ENCODE assay signal across 8 mouse cellular contexts in the genomic region with DNA sequence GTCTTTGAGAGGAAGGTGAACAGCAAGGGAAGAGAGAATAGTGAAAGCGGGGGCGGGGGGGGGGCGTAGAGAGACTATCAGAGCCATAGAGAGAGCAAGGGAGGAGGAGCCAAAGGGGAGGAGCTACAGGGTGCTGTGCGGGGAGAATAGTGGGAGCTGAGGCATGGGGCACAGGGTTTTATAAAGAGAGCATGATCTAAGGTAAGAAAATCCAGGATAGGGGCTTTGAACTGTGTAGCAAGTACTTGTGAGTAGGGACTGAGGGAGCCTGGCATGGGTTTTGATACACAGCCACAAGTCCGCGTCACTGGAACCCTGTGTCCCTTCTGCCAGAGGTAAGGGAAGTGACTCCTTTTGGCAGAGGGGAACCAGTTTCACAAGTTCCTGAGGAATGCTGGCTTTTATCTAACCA. TPM values are rescaled to one million over a fixed set of nuclear protein-coding genes. Genes with fewer than 3 reads are reported as not detected.
DNase-seq lines count a peak whose midpoint lies in the region; ATAC-seq and TF ChIP-seq lines count a peak whose summit lies in the region.

No protein-coding gene starts in this region.

- intact Hi-C loops in heart, adult 2 months (cut with DNase I), result loop anchor here (2.0 to 5.0 kb wide), 2 partner anchors 45 to 116 kb away; no protein-coding TSS in a partner anchor

- TF ChIP-seq EP300 in heart, adult 2 months (IDR thresholded peaks at IDR 0.05; ENCODE audit: insufficient read depth, low read depth, low read length), result 0 out of 2 replicates have a peak, but pooled peaks have one; percentile 58

- H3K27ac ChIP-seq in heart, adult 2 months, result peak overlapping the region; percentile 40; the same call in 1 of the 2 replicates
- peak overlapping the region; percentile 23; the same call in 1 of the 2 replicates for H3K27ac ChIP-seq in intestine, embryonic 16.5 days (ENCODE audit: low read length)

- H3K9me3 ChIP-seq in intestine, embryonic 16.5 days (ENCODE audit: control insufficient read depth, low read length), result no peaks in the 10 kb centered on the region

- WGBS in heart, adult 2 months, result 9% methylated on average over 5 of the region's 6 CpGs
- 13% methylated on average over 5 of the region's 6 CpGs for WGBS in intestine, embryonic 16.5 days
- 14% methylated on average over 5 of the region's 6 CpGs for WGBS in lung, adult 2 months

- peaks cover 2% of the 10 kb centered on the region for H3K36me3 ChIP-seq in heart, adult 2 months (ENCODE audit: control insufficient read depth, insufficient read depth, low read length)
- H3K36me3 ChIP-seq in intestine, embryonic 16.5 days (ENCODE audit: control insufficient read depth, insufficient read depth, low read length), result no peaks in the 10 kb centered on the region

- peaks cover 15% of the 10 kb centered on the region for H3K4me1 ChIP-seq in heart, adult 2 months (ENCODE audit: control insufficient read depth, insufficient read depth, low read length)
- H3K4me1 ChIP-seq in intestine, embryonic 16.5 days (ENCODE audit: control insufficient read depth, insufficient read depth, low read length), result peaks cover 19% of the 10 kb centered on the region
- H3K4me1 ChIP-seq in lung, adult 2 months (ENCODE audit: control insufficient read depth, insufficient read depth, low read length), result peaks cover 10% of the 10 kb centered on the region

- no peak for TF ChIP-seq CTCF in heart, adult 2 months (IDR thresholded peaks at IDR 0.05)
- no peak for TF ChIP-seq CTCF in lung, adult 2 months (IDR thresholded peaks at IDR 0.05; ENCODE audit: insufficient read depth, low read length)

- no peaks in the 10 kb centered on the region for H3K79me2 ChIP-seq in heart, adult 2 months (replicated peaks; ENCODE audit: control insufficient read depth, insufficient read depth, low read length)

- no peaks in the 10 kb centered on the region for H3K27me3 ChIP-seq in heart, adult 2 months (ENCODE audit: control insufficient read depth, insufficient read depth, low read length)
- no peaks in the 10 kb centered on the region for H3K27me3 ChIP-seq in intestine, embryonic 16.5 days (replicated peaks; ENCODE audit: control insufficient read depth, insufficient read depth, low read length)

- peak overlapping the region; percentile 45 for H3K4me2 ChIP-seq in intestine, embryonic 16.5 days (ENCODE audit: low read depth, low read length)

- DNase-seq in embryo, embryonic 10 days (ENCODE audit: low spot score), result peak; percentile 39
- no peak for DNase-seq in embryo, embryonic 11 days
- peak; percentile 49 for DNase-seq in adrenal gland, adult 2 months
- DNase-seq in heart, adult 2 months, result peak; percentile 53 to 67
- DNase-seq in lung, adult 2 months, result peak; percentile 62
- peak; percentile 62 for DNase-seq in skeletal muscle tissue, adult 2 months (ENCODE audit: low read depth, low spot score)
- no peak for DNase-seq in right cerebral cortex, adult 2 months (ENCODE audit: low spot score in 2 of 2)

- H3K9ac ChIP-seq in heart, adult 2 months (ENCODE audit: low read depth, low read length), result peak overlapping the region; percentile 3; the same call in 1 of the 2 replicates
- H3K9ac ChIP-seq in intestine, embryonic 16.5 days (ENCODE audit: low read depth, low read length), result peak overlapping the region; percentile 56; the same call in 1 of the 2 replicates

- ATAC-seq in intestine, embryonic 16.5 days, result peak; percentile 27

- 0 out of 2 replicates have a peak, but pooled peaks have one; percentile 24 for TF ChIP-seq POLR2A in heart, adult 2 months (IDR thresholded peaks at IDR 0.05; ENCODE audit: insufficient read depth, low read depth, low read length)
- TF ChIP-seq POLR2A in lung, adult 2 months (IDR thresholded peaks at IDR 0.05; ENCODE audit: borderline replicate concordance, extremely low read depth, low read depth, low read length), result 0 out of 2 replicates have a peak, but pooled peaks have one; percentile 32

- H3K4me3 ChIP-seq in heart, adult 2 months, result peak overlapping the region; percentile 15; the same call in 1 of the 2 replicates
- H3K4me3 ChIP-seq in intestine, embryonic 16.5 days (ENCODE audit: low read length), result peak overlapping the region; percentile 21
- H3K4me3 ChIP-seq in lung, adult 2 months (replicated peaks; ENCODE audit: extremely low read depth, low read depth, low read length), result peak overlapping the region; percentile 11

RNA-seq across cellular contexts. Expression of a gene that starts 54.9 kb away (rescaled TPM):
- total RNA-seq in adrenal gland, adult 2 months (2021), result 10 to 100 TPM; 28.7 to 36.9 TPM
- 1.7 and 1.9 TPM in 2 replicates for polyA plus RNA-seq in adrenal gland, adult 2 months (2012; rRNA removed)
- 10 to 100 TPM; 30.7 to 30.8 TPM for total RNA-seq in heart, adult 2 months (2021)
- polyA plus RNA-seq in heart, adult 2 months (2012; rRNA removed), result 4.7 and 9.8 TPM in 2 replicates
- 18.3 and 21.8 TPM in 2 replicates for polyA plus RNA-seq in intestine, embryonic 16.5 days (2015; fragmentation: Nextera tagmentation; extraction: Ambion mirVana)
- polyA plus RNA-seq in lung, adult 2 months (2012; rRNA removed), result 5.7 and 10.3 TPM in 2 replicates

Comparison
In these comparisons a context has a peak if more than half of its experiments do, and no peak if none do; other contexts are left out.
1. DNase-seq: peak in embryo, embryonic 10 days (single experiment), adrenal gland, adult 2 months (single experiment), heart, adult 2 months (2 of 2), lung, adult 2 months (single experiment) and skeletal muscle tissue, adult 2 months (single experiment); none in embryo, embryonic 11 days (single experiment) and right cerebral cortex, adult 2 months (0 of 2).
2. Peak in every context shown above with its lines, with median percentiles within 50 percentile points of each other: H3K4me3 ChIP-seq.